Mouse (Mus musculus): ENCODE results near the gene Parl. TPM values are rescaled to one million over a fixed set of nuclear protein-coding genes. Genes with fewer than 3 reads are reported as not detected.

The Parl gene
- polyA plus RNA-seq, 1 experiment from 2014 or later = 116 TPM

DNA sequence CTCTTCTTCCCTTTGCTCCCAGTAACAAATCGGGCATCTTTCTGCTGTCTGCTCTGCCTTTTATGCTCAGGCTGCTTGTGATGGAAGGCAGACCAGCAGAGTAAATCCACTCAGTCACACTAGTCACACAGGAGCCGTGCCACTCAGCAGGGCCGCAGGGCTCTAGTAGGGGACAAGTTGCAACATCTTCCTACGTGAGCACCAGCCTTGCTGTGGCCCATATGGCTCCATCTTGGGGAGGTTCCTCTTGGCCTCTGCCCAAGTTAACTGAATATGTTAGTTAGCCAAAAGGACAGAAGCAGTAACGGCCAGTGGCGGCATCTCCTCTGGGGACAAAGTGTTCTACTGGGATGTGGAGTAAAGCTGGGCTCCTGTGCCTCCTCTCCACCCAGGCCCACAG, 14.6 kb upstream of the Parl start:
- DNase-seq (ENCODE audit: low spot score) (no peak), ATAC-seq (replicated peaks; ENCODE audit: insufficient number of reproducible peaks, low FRiP score, low TSS enrichment, low read depth) (no peak)
- H3K4me3 ChIP-seq (ENCODE audit: low read depth, low read length) = no peak overlapping the region
- H3K4me2 ChIP-seq (ENCODE audit: low read depth, low read length) = no peak overlapping the region
- no peak overlapping the region for H3K9ac ChIP-seq (replicated peaks; ENCODE audit: low read length)
- H3K4me1 ChIP-seq (ENCODE audit: control insufficient read depth, insufficient read depth, low read length) = no peaks in the 10 kb centered on the region
- no peak overlapping the region for H3K27ac ChIP-seq (replicated peaks; ENCODE audit: low read depth, low read length)
- H3K9me3 ChIP-seq (replicated peaks; ENCODE audit: control insufficient read depth, low read length) = no peaks in the 10 kb centered on the region
- 86% methylated on average over 6 of the region's 6 CpGs for WGBS
- H3K36me3 ChIP-seq (replicated peaks; ENCODE audit: control insufficient read depth, insufficient read depth, low read depth, low read length) = no peaks in the 10 kb centered on the region
- H3K27me3 ChIP-seq (ENCODE audit: control insufficient read depth, insufficient read depth, low read length) = no peaks in the 10 kb centered on the region

- Histone ChIP-seq H3K27ac (replicated peaks; ENCODE audit: low read depth, low read length) (no peak overlapping the region), H3K9ac (replicated peaks; ENCODE audit: low read length) (no peak overlapping the region), H3K4me3 (ENCODE audit: low read depth, low read length) (no peak overlapping the region), H3K36me3 (replicated peaks; ENCODE audit: control insufficient read depth, insufficient read depth, low read depth, low read length) (no peaks in the 10 kb centered on the region), H3K4me2 (ENCODE audit: low read depth, low read length) (no peak overlapping the region), H3K27me3 (ENCODE audit: control insufficient read depth, insufficient read depth, low read length) (no peaks in the 10 kb centered on the region), H3K9me3 (replicated peaks; ENCODE audit: control insufficient read depth, low read length) (no peaks in the 10 kb centered on the region), H3K4me1 (ENCODE audit: control insufficient read depth, insufficient read depth, low read length) (no peaks in the 10 kb centered on the region)
- ATAC-seq (replicated peaks; ENCODE audit: insufficient number of reproducible peaks, low FRiP score, low TSS enrichment, low read depth) (no peak), DNase-seq (ENCODE audit: low spot score) (no peak)
- WGBS = 82% methylated on average over 4 of the region's 4 CpGs
Measured at GRCm38 (mm10) chr16:20315266-20315665, 13.1 kb upstream of the Parl start.

GRCm38 (mm10) chr16:20312272-20312671, 10.1 kb upstream of the Parl start:
- WGBS = 69% methylated on average over 14 of the region's 14 CpGs
- H3K27me3 ChIP-seq (ENCODE audit: control insufficient read depth, insufficient read depth, low read length) = no peaks in the 10 kb centered on the region
- ATAC-seq (replicated peaks; ENCODE audit: insufficient number of reproducible peaks, low FRiP score, low TSS enrichment, low read depth) (no peak), DNase-seq (ENCODE audit: low spot score) (no peak)
- no peak overlapping the region for H3K4me3 ChIP-seq (ENCODE audit: low read depth, low read length)
- H3K9me3 ChIP-seq (replicated peaks; ENCODE audit: control insufficient read depth, low read length) = no peaks in the 10 kb centered on the region
- no peak overlapping the region for H3K27ac ChIP-seq (replicated peaks; ENCODE audit: low read depth, low read length)
- H3K4me1 ChIP-seq (ENCODE audit: control insufficient read depth, insufficient read depth, low read length) = no peaks in the 10 kb centered on the region
- no peaks in the 10 kb centered on the region for H3K36me3 ChIP-seq (replicated peaks; ENCODE audit: control insufficient read depth, insufficient read depth, low read depth, low read length)
- no peak overlapping the region for H3K9ac ChIP-seq (replicated peaks; ENCODE audit: low read length)
- H3K4me2 ChIP-seq (ENCODE audit: low read depth, low read length) = no peak overlapping the region

GRCm38 (mm10) chr16:20300076-20300475, 2.1 kb downstream of the Parl start:
- Histone ChIP-seq H3K4me1 (ENCODE audit: control insufficient read depth, insufficient read depth, low read length) (no peaks in the 10 kb centered on the region), H3K9ac (replicated peaks; ENCODE audit: low read length) (no peak overlapping the region), H3K9me3 (replicated peaks; ENCODE audit: control insufficient read depth, low read length) (no peaks in the 10 kb centered on the region), H3K4me2 (ENCODE audit: low read depth, low read length) (no peak overlapping the region), H3K27ac (replicated peaks; ENCODE audit: low read depth, low read length) (no peak overlapping the region), H3K27me3 (ENCODE audit: control insufficient read depth, insufficient read depth, low read length) (no peaks in the 10 kb centered on the region), H3K36me3 (replicated peaks; ENCODE audit: control insufficient read depth, insufficient read depth, low read depth, low read length) (no peaks in the 10 kb centered on the region; the same call in 1 of the 2 replicates), H3K4me3 (ENCODE audit: low read depth, low read length) (no peak overlapping the region)
- ATAC-seq (replicated peaks; ENCODE audit: insufficient number of reproducible peaks, low FRiP score, low TSS enrichment, low read depth) (no peak), DNase-seq (ENCODE audit: low spot score) (no peak)
- WGBS = 90% methylated on average over 2 of the region's 2 CpGs

DNA sequence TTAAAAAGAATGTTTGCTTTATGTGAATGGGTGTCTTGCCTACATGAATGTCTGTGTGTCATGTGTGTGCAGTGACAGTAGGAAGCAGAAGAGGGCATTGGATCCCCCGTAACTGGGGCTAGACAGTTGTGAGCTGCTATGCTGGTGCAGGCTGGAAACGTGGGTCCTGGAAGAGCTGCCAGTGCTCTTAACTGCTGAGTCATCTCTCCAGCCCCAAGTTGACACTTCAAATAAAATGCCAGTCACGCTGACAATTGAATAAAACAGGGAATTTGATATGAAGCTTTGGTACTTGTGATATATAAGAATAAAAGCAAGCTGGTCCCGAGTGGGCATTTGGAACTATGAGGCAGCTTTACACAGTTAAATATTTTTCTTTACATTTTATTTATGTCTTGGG, 21.9 kb downstream of the Parl start:
- Histone ChIP-seq H3K4me2 (ENCODE audit: low read depth, low read length) (no peak overlapping the region), H3K9ac (replicated peaks; ENCODE audit: low read length) (no peak overlapping the region), H3K4me1 (ENCODE audit: control insufficient read depth, insufficient read depth, low read length) (no peaks in the 10 kb centered on the region), H3K27me3 (ENCODE audit: control insufficient read depth, insufficient read depth, low read length) (no peaks in the 10 kb centered on the region), H3K9me3 (replicated peaks; ENCODE audit: control insufficient read depth, low read length) (no peaks in the 10 kb centered on the region), H3K4me3 (ENCODE audit: low read depth, low read length) (no peak overlapping the region), H3K36me3 (replicated peaks; ENCODE audit: control insufficient read depth, insufficient read depth, low read depth, low read length) (no peaks in the 10 kb centered on the region; the same call in none of the 2 replicates), H3K27ac (replicated peaks; ENCODE audit: low read depth, low read length) (no peak overlapping the region)
- no peak for DNase-seq (ENCODE audit: low spot score)
- ATAC-seq (replicated peaks; ENCODE audit: insufficient number of reproducible peaks, low FRiP score, low TSS enrichment, low read depth) = no peak
- WGBS = 86% methylated on average over 4 of the region's 4 CpGs

DNA sequence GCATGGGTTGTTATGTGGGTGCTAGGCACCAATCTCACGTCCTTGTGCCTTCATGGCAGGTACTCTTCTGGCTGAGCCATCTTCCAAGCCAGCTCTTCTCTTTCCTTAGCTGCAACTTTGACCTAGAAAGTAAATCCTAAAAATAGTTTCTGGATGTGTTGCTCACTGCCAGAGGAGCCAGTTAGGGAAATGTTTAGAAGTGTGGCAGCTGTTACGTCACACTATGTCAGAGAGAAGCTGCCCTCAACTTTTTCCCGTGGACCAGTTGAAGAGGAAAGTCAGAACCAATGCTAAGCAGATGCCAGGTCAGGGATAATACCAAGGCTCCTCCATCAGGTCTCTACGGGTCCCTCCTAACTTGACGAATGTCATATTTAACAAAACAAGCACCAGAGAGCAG, 22.8 kb downstream of the Parl start:
- ATAC-seq (replicated peaks; ENCODE audit: insufficient number of reproducible peaks, low FRiP score, low TSS enrichment, low read depth) = no peak
- Histone ChIP-seq H3K27ac (replicated peaks; ENCODE audit: low read depth, low read length) (no peak overlapping the region), H3K4me3 (ENCODE audit: low read depth, low read length) (no peak overlapping the region), H3K27me3 (ENCODE audit: control insufficient read depth, insufficient read depth, low read length) (no peaks in the 10 kb centered on the region), H3K36me3 (replicated peaks; ENCODE audit: control insufficient read depth, insufficient read depth, low read depth, low read length) (no peaks in the 10 kb centered on the region; the same call in 1 of the 2 replicates), H3K9me3 (replicated peaks; ENCODE audit: control insufficient read depth, low read length) (no peaks in the 10 kb centered on the region), H3K4me1 (ENCODE audit: control insufficient read depth, insufficient read depth, low read length) (no peaks in the 10 kb centered on the region), H3K4me2 (ENCODE audit: low read depth, low read length) (no peak overlapping the region), H3K9ac (replicated peaks; ENCODE audit: low read length) (no peak overlapping the region)
- WGBS = 94% methylated on average over 5 of the region's 5 CpGs
- no peak for DNase-seq (ENCODE audit: low spot score)

- Histone ChIP-seq H3K9ac (replicated peaks; ENCODE audit: low read length) (no peak overlapping the region), H3K4me3 (ENCODE audit: low read depth, low read length) (no peak overlapping the region), H3K4me1 (ENCODE audit: control insufficient read depth, insufficient read depth, low read length) (no peaks in the 10 kb centered on the region), H3K27ac (replicated peaks; ENCODE audit: low read depth, low read length) (no peak overlapping the region), H3K36me3 (replicated peaks; ENCODE audit: control insufficient read depth, insufficient read depth, low read depth, low read length) (no peaks in the 10 kb centered on the region), H3K27me3 (ENCODE audit: control insufficient read depth, insufficient read depth, low read length) (no peaks in the 10 kb centered on the region), H3K9me3 (replicated peaks; ENCODE audit: control insufficient read depth, low read length) (no peaks in the 10 kb centered on the region), H3K4me2 (ENCODE audit: low read depth, low read length) (no peak overlapping the region)
- WGBS = 51% methylated on average over 3 of the region's 3 CpGs
- DNase-seq (ENCODE audit: low spot score) = no peak
- no peak for ATAC-seq (replicated peaks; ENCODE audit: insufficient number of reproducible peaks, low FRiP score, low TSS enrichment, low read depth)
Measured at GRCm38 (mm10) chr16:20272994-20273393, 29.2 kb downstream of the Parl start.

- no peak for ATAC-seq (replicated peaks; ENCODE audit: insufficient number of reproducible peaks, low FRiP score, low TSS enrichment, low read depth)
- Histone ChIP-seq H3K4me2 (ENCODE audit: low read depth, low read length) (no peak overlapping the region), H3K9me3 (replicated peaks; ENCODE audit: control insufficient read depth, low read length) (no peaks in the 10 kb centered on the region), H3K4me3 (ENCODE audit: low read depth, low read length) (no peak overlapping the region), H3K4me1 (ENCODE audit: control insufficient read depth, insufficient read depth, low read length) (no peaks in the 10 kb centered on the region), H3K27me3 (ENCODE audit: control insufficient read depth, insufficient read depth, low read length) (no peaks in the 10 kb centered on the region), H3K27ac (replicated peaks; ENCODE audit: low read depth, low read length) (no peak overlapping the region), H3K9ac (replicated peaks; ENCODE audit: low read length) (no peak overlapping the region), H3K36me3 (replicated peaks; ENCODE audit: control insufficient read depth, insufficient read depth, low read depth, low read length) (no peaks in the 10 kb centered on the region)
- no peak for DNase-seq (ENCODE audit: low spot score)
- WGBS = 80% methylated on average over 4 of the region's 4 CpGs
Measured at GRCm38 (mm10) chr16:20271339-20271738, 30.8 kb downstream of the Parl start.
